Mouse (Mus musculus) MEL (cell line): ENCODE results near the gene Ablim1. TPM values are rescaled to one million over a fixed set of nuclear protein-coding genes. Genes with fewer than 3 reads are reported as not detected.

Source experiments
- DNase-seq: peaks from one replicate; pipeline ENCODE4 v3.0.0; 2011; ENCODE audit warnings: low read depth, low spot score
- H3K27ac ChIP-seq: 2 replicates; pipeline ENCODE4 v1.5.1; 2012; ENCODE audit warnings: low read depth, mild to moderate bottlenecking, control low read depth, low read length, moderate library complexity; ENCODE audit not compliant: control insufficient read depth
- H3K27me3 ChIP-seq, 2 experiments: fragments of 150-350 bp in 1 of 2; sonication (generic) in 1 of 2; 2 replicates each; pipeline ENCODE4 v1.6.1; 2012; ENCODE audit warnings: low read length in 2 of 2, mild to moderate bottlenecking in 2 of 2, improper control_type of control experiment in 1 of 2, moderate library complexity in 1 of 2; ENCODE audit not compliant: insufficient read depth in 2 of 2, control insufficient read depth in 1 of 2
- H3K36me3 ChIP-seq, 2 experiments: 2 replicates each; pipeline ENCODE4 v1.6.1; 2012 to 2014; ENCODE audit warnings: low read length in 2 of 2, improper control_type of control experiment in 1 of 2, inconsistent platforms in 1 of 2, mild to moderate bottlenecking in 1 of 2; ENCODE audit not compliant: insufficient read depth in 2 of 2, control insufficient read depth in 1 of 2
- H3K4me1 ChIP-seq, 2 experiments: fragments of 150-350 bp in 1 of 2; sonication (generic) in 1 of 2; 2 replicates each; pipeline ENCODE4 v1.6.1; 2012; ENCODE audit warnings: low read length in 2 of 2, improper control_type of control experiment in 1 of 2, mild to moderate bottlenecking in 1 of 2; ENCODE audit not compliant: insufficient read depth in 2 of 2, control insufficient read depth in 1 of 2
- H3K4me3 ChIP-seq, 2 experiments: fragments of 150-350 bp in 1 of 2; sonication (generic) in 1 of 2; 2 replicates each; pipeline ENCODE4 v1.5.1; 2012; ENCODE audit warnings: low read depth in 2 of 2, low read length in 2 of 2, mild to moderate bottlenecking in 2 of 2, moderate library complexity in 2 of 2, control low read depth in 1 of 2, improper control_type of control experiment in 1 of 2; ENCODE audit not compliant: control insufficient read depth in 1 of 2, insufficient read depth in 1 of 2
- H3K79me2 ChIP-seq: 2 replicates; pipeline ENCODE4 v1.6.1; 2012; ENCODE audit warnings: mild to moderate bottlenecking, low read length, moderate library complexity; ENCODE audit not compliant: control insufficient read depth, poor library complexity, insufficient read depth
- H3K9ac ChIP-seq: 2 replicates; pipeline ENCODE4 v1.6.1; 2012; ENCODE audit warnings: low read depth, mild to moderate bottlenecking, control low read depth, low read length, moderate library complexity; ENCODE audit not compliant: control insufficient read depth, poor library complexity, severe bottlenecking
- H3K9me3 ChIP-seq: fragments of 150-350 bp; sonication (generic); replicated peaks from 2 replicates; pipeline ENCODE4 v1.6.1; 2012; ENCODE audit warnings: mild to moderate bottlenecking, low read length, improper control_type of control experiment, moderate library complexity; ENCODE audit not compliant: insufficient read depth
- BHLHE40 ChIP-seq: IDR thresholded peaks from 2 replicates; pipeline ENCODE4 v1.6.1; 2012; ENCODE audit warnings: low read depth, mild to moderate bottlenecking, inconsistent platforms, low read length, improper control_type of control experiment, borderline replicate concordance
- CHD1 ChIP-seq: IDR thresholded peaks from 2 replicates; pipeline ENCODE4 v1.6.1; 2012; ENCODE audit warnings: low read depth, mild to moderate bottlenecking, inconsistent platforms, low read length, improper control_type of control experiment
- ETS1 ChIP-seq: IDR thresholded peaks from 2 replicates; pipeline ENCODE4 v1.6.1; 2012; ENCODE audit warnings: low read depth, mild to moderate bottlenecking, inconsistent platforms, low read length, improper control_type of control experiment, moderate library complexity
- JUND ChIP-seq: IDR thresholded peaks from 2 replicates; pipeline ENCODE4 v1.6.1; 2011; ENCODE audit warnings: low read depth, mild to moderate bottlenecking, improper control_type of control experiment, low read length
- MAX ChIP-seq: IDR thresholded peaks from 2 replicates; pipeline ENCODE4 v1.6.1; 2011; ENCODE audit warnings: low read length, improper control_type of control experiment
- MAZ ChIP-seq: IDR thresholded peaks from 2 replicates; pipeline ENCODE4 v1.6.1; 2012; ENCODE audit warnings: low read depth, mild to moderate bottlenecking, inconsistent platforms, low read length, improper control_type of control experiment
- MEF2A ChIP-seq: IDR thresholded peaks from 2 replicates; pipeline ENCODE4 v1.6.1; 2014; ENCODE audit warnings: low read depth, mild to moderate bottlenecking, inconsistent platforms, low read length, improper control_type of control experiment; ENCODE audit not compliant: poor library complexity, insufficient replicate concordance, severe bottlenecking; ENCODE audit errors: extremely low read depth
- MXI1 ChIP-seq: IDR thresholded peaks from 2 replicates; pipeline ENCODE4 v1.6.1; 2011; ENCODE audit warnings: mild to moderate bottlenecking, low read depth, low read length, improper control_type of control experiment
- MYB ChIP-seq: IDR thresholded peaks from 2 replicates; pipeline ENCODE4 v1.6.1; 2011; ENCODE audit warnings: mild to moderate bottlenecking, low read depth, low read length, improper control_type of control experiment
- POLR2AphosphoS2 ChIP-seq: IDR thresholded peaks from 2 replicates; pipeline ENCODE4 v1.6.1; 2011; ENCODE audit warnings: low read length, improper control_type of control experiment
- RAD21 ChIP-seq: IDR thresholded peaks from 2 replicates; pipeline ENCODE4 v1.6.1; 2011; ENCODE audit warnings: mild to moderate bottlenecking, low read depth, low read length, improper control_type of control experiment
- USF1 ChIP-seq: IDR thresholded peaks from 2 replicates; pipeline ENCODE4 v1.6.1; 2014; ENCODE audit warnings: low read depth, mild to moderate bottlenecking, inconsistent platforms, low read length, improper control_type of control experiment, moderate library complexity
- ZC3H11A ChIP-seq: IDR thresholded peaks from 2 replicates; pipeline ENCODE4 v1.6.1; 2012; ENCODE audit warnings: low read depth, mild to moderate bottlenecking, inconsistent platforms, low read length, improper control_type of control experiment
- ZKSCAN1 ChIP-seq: IDR thresholded peaks from 2 replicates; pipeline ENCODE4 v1.6.1; 2012; ENCODE audit warnings: low read depth, mild to moderate bottlenecking, inconsistent platforms, low read length, improper control_type of control experiment, moderate library complexity
- ZMIZ1 ChIP-seq: IDR thresholded peaks from 2 replicates; pipeline ENCODE4 v1.6.1; 2012; ENCODE audit warnings: low read depth, mild to moderate bottlenecking, inconsistent platforms, low read length, improper control_type of control experiment, moderate library complexity
- polyA plus RNA-seq, 2 experiments: library from polyadenylated mRNA; stranded (reverse) in 1 of 2; unstranded in 1 of 2; fragments of >175 nt in 1 of 2; fragments of >200 nt in 1 of 2; gene quantifications; 2 replicates each; pipeline versions ENCODE4 v1.2.1 to v1.2.4; 2012; ENCODE audit warnings: low replicate concordance in 2 of 2, low read depth in 1 of 2; ENCODE audit not compliant: insufficient read length in 2 of 2, insufficient read depth in 1 of 2, missing spikeins in 1 of 2
- total RNA-seq: library from RNA; depleted of rRNA; stranded (reverse); fragments of 300-350 nt; gene quantifications from 2 replicates; pipeline ENCODE4 v1.2.3, GENCODE M21; 2012

The Ablim1 gene
- total and polyA plus RNA-seq, 3 experiments = not detected

DNA sequence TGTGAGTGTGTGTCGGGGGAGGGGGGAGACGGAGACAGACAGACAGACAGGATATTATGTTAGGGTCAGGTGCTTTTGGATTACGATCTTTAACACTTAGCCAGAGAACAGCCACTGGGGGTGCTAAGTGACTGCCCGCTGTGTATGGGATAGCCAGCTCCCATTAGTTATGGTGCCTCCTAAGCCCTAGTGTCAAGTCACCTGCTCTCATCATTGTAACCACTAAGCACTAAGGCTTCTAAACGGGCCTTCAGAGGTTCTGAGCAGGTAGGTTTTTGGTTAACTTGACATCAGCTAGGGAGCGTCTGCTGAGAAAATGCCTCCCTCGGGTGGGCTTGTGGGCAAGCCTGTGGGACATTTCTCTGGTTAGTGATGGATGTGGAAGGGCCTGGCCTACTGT is 174.6 kb downstream of the Ablim1 start:
- Histone ChIP-seq H3K4me3 (no peak overlapping the region), H3K9me3 (no peaks in the 10 kb centered on the region), H3K9ac (no peak overlapping the region), H3K27ac (no peak overlapping the region), H3K36me3 (no peaks in the 10 kb centered on the region), H3K79me2 (no peaks in the 10 kb centered on the region), H3K27me3 (no peaks in the 10 kb centered on the region), H3K4me1 (no peaks in the 10 kb centered on the region)
- TF ChIP-seq JUND (no peak), MYB (no peak), ZMIZ1 (no peak), MAX (no peak), CHD1 (no peak), ZKSCAN1 (no peak), RAD21 (no peak), BHLHE40 (no peak), USF1 (no peak), ETS1 (no peak), MAZ (no peak)
- DNase-seq = no peak

DNA sequence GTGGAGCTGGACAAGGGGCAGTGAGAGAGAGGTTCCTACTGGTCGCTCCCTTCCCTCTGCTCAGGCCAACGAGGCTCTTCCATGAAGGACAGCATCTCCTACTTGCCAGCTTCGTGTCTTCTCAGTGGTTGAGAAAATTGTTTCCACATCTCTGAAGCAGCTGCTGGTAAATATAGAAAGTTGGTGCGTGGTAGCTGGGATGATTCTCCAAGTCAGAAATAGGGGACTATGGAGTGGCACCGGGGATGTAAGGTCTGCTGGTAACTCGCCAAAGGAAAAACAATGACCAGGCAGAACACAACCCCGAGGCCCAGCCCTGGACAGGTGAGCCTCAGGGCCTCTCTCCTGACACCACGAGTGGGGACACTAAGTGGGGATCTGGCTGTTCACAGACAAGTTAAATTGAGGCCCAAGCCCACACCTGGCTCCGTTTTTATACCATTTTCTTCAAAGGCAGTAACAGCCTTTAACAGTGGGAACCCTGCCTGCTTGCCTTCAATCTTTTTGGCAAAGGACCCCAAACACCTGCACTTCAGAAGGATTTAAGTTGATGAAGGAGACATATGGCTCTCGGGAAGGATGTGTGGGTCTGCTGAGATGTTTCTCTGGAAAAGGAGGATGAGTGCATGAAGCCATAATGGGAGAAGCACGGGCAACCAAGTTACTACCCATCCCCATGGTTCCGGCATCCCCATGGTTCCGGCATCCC is 175.7 kb downstream of the Ablim1 start:
- H3K27me3 ChIP-seq = no peaks in the 10 kb centered on the region
- TF ChIP-seq MYB = no peak
- H3K4me1 ChIP-seq = no peaks in the 10 kb centered on the region
- no peaks in the 10 kb centered on the region for H3K79me2 ChIP-seq
- no peak for DNase-seq
- H3K9ac ChIP-seq = no peak overlapping the region
- no peak overlapping the region for H3K27ac ChIP-seq
- no peak overlapping the region for H3K4me3 ChIP-seq
- H3K9me3 ChIP-seq = no peaks in the 10 kb centered on the region
- no peaks in the 10 kb centered on the region for H3K36me3 ChIP-seq

DNA sequence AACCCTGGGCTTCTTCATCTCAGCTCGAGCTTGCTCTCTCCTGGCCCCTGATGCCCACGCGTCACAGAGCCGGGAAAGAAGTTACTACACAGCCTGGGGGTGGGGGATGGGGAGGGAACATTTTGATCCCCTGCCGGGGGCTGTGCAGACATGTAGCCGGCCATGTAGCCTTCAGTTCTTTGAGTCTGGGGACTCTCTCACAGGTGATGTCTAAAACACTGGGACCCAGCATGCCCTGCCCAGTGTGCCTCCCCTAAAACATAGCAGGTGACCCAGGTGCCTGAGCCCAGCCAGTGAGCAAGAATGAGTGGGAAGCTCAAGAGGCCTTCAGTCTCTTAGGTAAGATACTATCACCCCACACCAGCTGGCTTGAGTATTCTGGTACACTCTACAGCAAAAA is 176.2 kb downstream of the Ablim1 start:
- Histone ChIP-seq H3K9ac (no peak overlapping the region), H3K4me3 (no peak overlapping the region), H3K79me2 (no peaks in the 10 kb centered on the region), H3K27me3 (no peaks in the 10 kb centered on the region), H3K4me1 (no peaks in the 10 kb centered on the region), H3K27ac (no peak overlapping the region), H3K36me3 (no peaks in the 10 kb centered on the region), H3K9me3 (no peaks in the 10 kb centered on the region)
- DNase-seq = no peak
- no peak for TF ChIP-seq RAD21
- no peak for TF ChIP-seq MEF2A
- no peak for TF ChIP-seq MXI1
- TF ChIP-seq MYB = no peak
- no peak for TF ChIP-seq ZC3H11A
- TF ChIP-seq POLR2AphosphoS2 = no peak
